Mouse (Mus musculus) neural tube, embryonic 12.5 days (tissue): Measurements from ENCODE around the gene Tmem198. TPM values are rescaled to one million over a fixed set of nuclear protein-coding genes. Genes with fewer than 3 reads are reported as not detected.
A peak's percentile ranks its signal among the peaks of the same experiment; 100 is the strongest.

Source experiments
- ATAC-seq: fragments of 200-750 bp; cut with Nextera tagmentation; 2 replicates; pipeline ENCODE4 v1.8.0; 2017; ENCODE audit warnings: low read depth, mild to moderate bottlenecking, moderate TSS enrichment, moderate library complexity; ENCODE audit not compliant: low FRiP score
- H3K27ac ChIP-seq: fragments of 300-500 bp; sonication (generic); 2 replicates; pipeline ENCODE4 v1.5.1; 2016
- H3K27me3 ChIP-seq: fragments of 300-500 bp; sonication (generic); replicated peaks from 2 replicates; pipeline ENCODE4 v1.6.1; 2016; ENCODE audit warnings: mild to moderate bottlenecking
- H3K36me3 ChIP-seq: fragments of 300-500 bp; sonication (generic); 2 replicates; pipeline ENCODE4 v1.6.1; 2016; ENCODE audit warnings: mild to moderate bottlenecking
- H3K4me1 ChIP-seq: fragments of 300-500 bp; sonication (generic); 2 replicates; pipeline ENCODE4 v1.6.1; 2016
- H3K4me2 ChIP-seq: fragments of 300-500 bp; sonication (generic); replicated peaks from 2 replicates; pipeline ENCODE4 v1.6.1; 2016; ENCODE audit warnings: mild to moderate bottlenecking
- H3K4me3 ChIP-seq: fragments of 300-500 bp; sonication (generic); 2 replicates; pipeline ENCODE4 v1.5.1; 2016
- H3K9ac ChIP-seq: fragments of 300-500 bp; sonication (generic); 2 replicates; pipeline ENCODE4 v1.6.1; 2016; ENCODE audit warnings: mild to moderate bottlenecking
- H3K9me3 ChIP-seq: fragments of 300-500 bp; sonication (generic); 2 replicates; pipeline ENCODE4 v1.6.1; 2016; ENCODE audit warnings: mild to moderate bottlenecking
- WGBS: fragments of 180-500 bp; shearing (Covaris S2); methylation state at CpG from one replicate; pipeline ENCODE4 v1.1.7; 2016; 5-methylcytosine and 5-hydroxymethylcytosine counted together
- polyA plus RNA-seq: library from polyadenylated mRNA; unstranded; fragments of >200 nt; fragmentation: Nextera tagmentation; extraction: Ambion mirVana; gene quantifications from 2 replicates; pipeline ENCODE4 v1.2.1, GENCODE M21; 2016

Gene Tmem198
- polyA plus RNA-seq, 1 experiment from 2014 or later = 28.9 TPM

DNA sequence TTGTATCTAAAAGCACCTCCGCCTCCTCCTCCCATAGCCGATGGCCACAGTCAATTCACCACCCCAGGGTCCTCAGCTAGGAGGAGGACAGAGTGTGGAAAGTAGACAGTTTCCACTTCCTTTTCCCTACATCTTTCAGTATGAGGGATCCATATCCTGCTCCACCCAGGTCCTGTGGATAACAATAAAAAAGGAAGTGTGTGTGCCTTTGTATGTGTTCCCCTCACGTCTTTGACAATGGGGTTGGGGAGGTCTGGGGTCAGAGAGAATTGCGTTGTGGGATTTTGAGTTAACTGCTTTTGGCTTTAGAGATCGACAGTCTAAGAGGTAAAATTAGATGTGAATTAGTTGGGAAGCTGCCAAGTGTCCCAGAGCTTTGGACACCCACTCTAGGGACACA lies 30.8 kb downstream of the Tmem198 start:
- Histone ChIP-seq H3K4me1 (peaks cover 14% of the 10 kb centered on the region; the same call in 1 of the 2 replicates), H3K9me3 (no peaks in the 10 kb centered on the region), H3K36me3 (no peaks in the 10 kb centered on the region), H3K9ac (no peak overlapping the region), H3K27me3 (0 out of 2 replicates have a peak, but pooled peaks cover 15% of the 10 kb centered on the region), H3K4me3 (no peak overlapping the region), H3K4me2 (no peak overlapping the region), H3K27ac (no peak overlapping the region)
- 74% methylated on average over 5 of the region's 5 CpGs for WGBS
- no peak for ATAC-seq

DNA sequence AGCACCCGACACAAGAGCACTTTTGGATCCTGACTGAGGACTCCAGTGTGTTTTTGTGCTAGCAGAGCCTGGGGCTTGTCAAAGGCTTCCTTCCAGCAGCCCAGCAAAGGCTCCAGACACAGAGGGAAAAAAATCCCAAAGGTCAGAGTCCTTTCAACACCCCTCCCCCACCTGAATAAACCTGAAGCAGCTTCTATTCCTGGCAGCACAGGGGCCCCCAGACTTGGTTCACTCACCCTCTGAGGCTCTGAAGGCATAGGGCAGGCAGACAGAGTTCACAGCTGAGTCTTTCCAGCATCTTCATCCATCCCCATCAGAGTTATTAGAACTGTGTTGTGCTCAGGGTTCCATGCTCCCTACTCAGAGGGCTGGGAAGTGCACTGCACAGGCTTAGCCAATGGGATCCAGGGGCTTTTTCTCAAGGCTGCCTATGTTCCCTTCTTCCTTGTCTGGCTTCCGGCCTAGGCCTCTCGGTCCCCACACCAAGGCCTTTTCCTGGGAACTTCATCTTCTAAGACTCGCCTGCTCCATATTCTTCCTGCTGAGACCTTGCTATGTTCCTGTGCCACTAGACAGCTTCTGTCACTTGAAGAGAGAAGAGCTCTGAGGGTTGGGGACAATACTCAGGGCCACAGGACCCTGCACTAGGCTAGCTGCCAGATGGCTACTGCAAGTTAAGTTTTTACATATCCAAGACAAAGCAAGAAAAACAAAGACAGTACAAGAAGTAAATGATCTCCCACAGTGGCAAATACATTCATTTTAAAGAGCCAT lies 32.3 kb downstream of the Tmem198 start:
- H3K9me3 ChIP-seq = no peaks in the 10 kb centered on the region
- ATAC-seq = no peak
- no peak overlapping the region for H3K4me2 ChIP-seq
- 69% methylated on average over 4 of the region's 4 CpGs for WGBS
- H3K27me3 ChIP-seq = 0 out of 2 replicates have a peak, but pooled peaks cover 15% of the 10 kb centered on the region
- H3K4me1 ChIP-seq = peaks cover 9% of the 10 kb centered on the region; the same call in 1 of the 2 replicates
- H3K4me3 ChIP-seq = no peak overlapping the region
- no peak overlapping the region for H3K27ac ChIP-seq
- H3K9ac ChIP-seq = no peak overlapping the region
- no peaks in the 10 kb centered on the region for H3K36me3 ChIP-seq

DNA sequence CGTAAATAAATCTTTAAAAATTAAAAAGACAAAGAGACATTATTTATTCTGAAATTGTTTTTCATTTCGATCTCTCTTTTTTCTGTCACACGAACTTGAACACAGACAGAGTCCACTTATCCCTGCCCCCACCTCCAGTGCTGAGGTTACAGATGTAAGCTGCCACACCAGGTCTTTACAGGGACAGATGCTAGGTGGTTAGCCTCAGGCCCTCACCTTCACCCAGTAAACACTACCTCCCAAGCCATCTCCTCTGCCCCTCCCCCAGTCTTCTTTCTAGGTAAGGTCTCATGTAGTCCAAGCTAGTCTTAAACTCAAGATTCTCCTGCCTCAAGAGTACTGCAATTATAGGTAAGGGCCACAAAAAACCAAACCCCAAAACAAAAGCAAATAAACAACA lies 33.2 kb downstream of the Tmem198 start:
- no peak for ATAC-seq
- Histone ChIP-seq H3K27ac (no peak overlapping the region), H3K27me3 (0 out of 2 replicates have a peak, but pooled peaks cover 8% of the 10 kb centered on the region), H3K9me3 (no peaks in the 10 kb centered on the region), H3K9ac (no peak overlapping the region), H3K4me2 (no peak overlapping the region), H3K4me3 (no peak overlapping the region), H3K4me1 (no peaks in the 10 kb centered on the region), H3K36me3 (no peaks in the 10 kb centered on the region)
- 89% methylated on average over 3 of the region's 3 CpGs for WGBS

DNA sequence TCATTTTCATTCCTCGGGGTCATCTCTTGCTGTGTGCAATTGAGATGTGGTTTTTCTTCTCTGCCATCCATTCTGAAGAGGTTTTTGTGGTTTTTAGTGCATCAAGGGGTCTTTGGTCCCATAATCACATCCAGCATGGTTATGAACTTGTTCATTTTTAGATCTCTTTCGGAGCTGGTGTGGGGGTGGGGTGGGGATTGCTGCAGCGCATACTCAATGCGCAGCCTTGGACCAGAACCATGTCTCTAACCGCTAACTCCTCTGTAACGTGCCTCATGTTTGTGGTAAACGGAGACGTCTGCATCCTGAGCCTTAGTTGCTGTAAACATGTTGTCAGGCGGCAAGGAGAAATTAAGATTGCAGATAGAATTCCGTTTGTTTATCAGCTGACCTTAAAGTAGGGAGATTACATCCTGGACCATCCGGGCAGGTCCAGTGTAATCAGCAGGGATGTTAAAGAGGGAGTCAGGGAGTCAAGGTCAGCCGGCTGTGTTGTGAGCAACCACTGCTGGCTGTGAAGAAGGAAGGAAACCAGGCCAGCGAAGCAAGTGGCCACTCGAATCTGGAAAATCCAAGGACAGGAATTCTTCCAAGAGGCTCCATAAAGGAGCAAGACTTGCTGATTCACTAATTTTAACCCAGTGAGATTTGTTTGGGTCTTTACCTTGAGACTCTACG lies 37.5 kb downstream of the Tmem198 start:
- Histone ChIP-seq H3K4me3 (no peak overlapping the region), H3K36me3 (no peaks in the 10 kb centered on the region), H3K27ac (no peak overlapping the region), H3K4me2 (no peak overlapping the region), H3K4me1 (0 out of 2 replicates have a peak, but pooled peaks cover under 1% of the 10 kb centered on the region), H3K9me3 (no peaks in the 10 kb centered on the region), H3K9ac (no peak overlapping the region), H3K27me3 (no peaks in the 10 kb centered on the region)
- 86% methylated on average over 15 of the region's 15 CpGs for WGBS
- no peak for ATAC-seq

DNA sequence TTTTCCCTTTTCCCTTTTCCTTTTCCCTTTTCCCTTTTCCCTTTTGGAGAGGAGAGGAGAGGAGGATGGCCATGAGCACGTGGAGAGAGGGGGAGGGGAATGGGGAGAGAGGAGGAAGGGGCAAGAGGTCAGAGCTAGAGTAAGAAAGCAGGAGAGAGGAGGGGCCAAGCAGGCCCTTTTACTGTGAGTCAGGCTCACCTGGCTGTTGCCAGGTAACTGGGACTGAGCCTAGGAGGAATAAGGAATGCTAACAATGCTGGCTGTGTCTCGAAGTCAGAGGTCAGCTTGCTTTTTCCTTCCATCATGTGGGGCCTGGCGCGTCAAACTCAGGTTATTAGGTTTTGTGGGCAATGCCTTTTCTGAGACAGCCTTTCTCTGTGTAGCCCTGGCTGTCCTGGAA lies 38.7 kb downstream of the Tmem198 start:
- no peak for ATAC-seq
- H3K4me1 ChIP-seq = 0 out of 2 replicates have a peak, but pooled peaks cover 3% of the 10 kb centered on the region

DNA sequence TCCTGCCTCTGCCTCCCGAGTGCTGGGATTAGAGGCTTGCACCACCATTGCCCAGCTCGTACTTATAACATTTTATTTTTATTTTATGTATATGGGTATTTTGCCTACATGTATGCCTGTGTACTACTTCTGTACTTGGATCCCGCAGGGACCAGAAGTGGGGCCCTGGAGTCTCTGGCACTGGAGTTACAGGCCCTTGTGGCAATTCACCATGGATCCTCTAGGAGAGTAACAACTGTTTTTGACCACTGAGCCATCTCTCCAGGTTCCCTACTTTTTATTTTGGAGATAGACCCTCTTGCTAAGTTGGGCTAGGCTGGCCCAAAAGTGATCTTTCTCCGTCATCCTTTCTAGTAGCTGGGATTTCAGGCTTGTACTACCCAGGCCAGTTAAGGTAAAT lies 39.1 kb downstream of the Tmem198 start:
- Histone ChIP-seq H3K4me2 (no peak overlapping the region), H3K27ac (no peak overlapping the region), H3K27me3 (no peaks in the 10 kb centered on the region), H3K9me3 (no peaks in the 10 kb centered on the region), H3K36me3 (no peaks in the 10 kb centered on the region), H3K4me1 (0 out of 2 replicates have a peak, but pooled peaks cover 3% of the 10 kb centered on the region), H3K9ac (no peak overlapping the region), H3K4me3 (no peak overlapping the region)
- no peak for ATAC-seq
- 96% methylated on average over 4 of the region's 4 CpGs for whole genome bisulfite sequencing

More for the DNA sequence above, 38.7 kb downstream of the Tmem198 start:
- H3K4me3 ChIP-seq = no peak overlapping the region
- no peaks in the 10 kb centered on the region for H3K27me3 ChIP-seq
- H3K4me2 ChIP-seq = no peak overlapping the region
- no peak overlapping the region for H3K9ac ChIP-seq
- H3K27ac ChIP-seq = no peak overlapping the region
- H3K9me3 ChIP-seq = no peaks in the 10 kb centered on the region
- 56% methylated on average over 4 of the region's 4 CpGs for WGBS
- H3K36me3 ChIP-seq = no peaks in the 10 kb centered on the region

DNA sequence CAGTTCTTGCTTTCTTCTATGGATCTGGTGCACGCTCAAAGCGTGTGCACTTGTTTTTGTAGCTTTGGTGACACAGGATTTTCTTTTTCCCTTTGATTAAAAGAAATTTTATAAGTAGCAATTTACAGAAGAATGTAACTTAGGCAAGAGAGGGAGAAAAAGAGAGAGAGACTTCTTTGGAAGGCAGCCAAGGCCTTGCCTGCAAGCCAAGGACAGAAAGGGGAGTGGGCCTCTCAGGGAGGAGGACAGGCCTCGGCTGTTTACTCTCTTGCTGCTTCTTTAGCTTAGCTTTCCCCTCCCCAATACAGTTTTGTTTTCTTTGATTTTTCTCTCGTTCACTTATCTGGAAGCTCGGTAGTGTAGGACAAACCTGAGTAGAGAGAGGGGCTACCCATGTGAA lies 40.2 kb downstream of the Tmem198 start:
- WGBS = 89% methylated on average over 5 of the region's 5 CpGs

DNA sequence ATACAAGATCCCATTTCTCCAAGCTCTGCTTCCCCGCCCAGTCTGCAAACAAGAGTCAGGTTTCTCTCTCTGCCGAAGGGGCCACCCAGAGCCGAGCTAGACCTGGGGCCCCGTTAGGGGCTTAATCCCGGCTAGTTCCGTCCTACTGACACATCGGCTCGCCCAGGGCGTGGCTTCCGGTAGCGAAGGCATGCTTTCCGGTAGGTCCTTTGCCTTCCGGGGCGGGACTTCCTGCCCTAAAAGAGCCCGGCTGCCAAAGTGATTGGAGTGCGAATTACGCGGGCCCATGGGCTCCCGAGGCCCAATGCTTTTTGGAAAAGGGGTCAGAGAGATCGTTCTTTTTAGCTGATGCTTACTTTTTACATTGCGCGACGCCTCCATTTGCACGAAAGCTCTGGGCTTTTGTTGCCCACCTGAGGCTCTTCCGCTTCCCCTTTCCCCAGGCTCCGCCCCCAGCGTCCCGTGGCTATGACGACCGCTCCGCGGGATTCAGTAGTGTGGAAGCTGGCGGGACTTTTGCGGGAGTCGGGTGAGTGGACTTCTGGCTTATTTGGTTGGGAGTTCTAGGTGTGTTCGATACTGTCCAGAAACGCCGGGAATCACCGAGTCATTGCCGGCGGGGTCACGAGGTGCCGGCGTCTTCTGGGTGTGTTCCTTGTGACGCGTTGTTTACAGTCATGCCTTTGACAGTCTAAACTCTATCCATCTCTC lies 42.1 kb downstream of the Tmem198 start, which contains the start of gene Stk11ip:
Stk11ip (plus strand) TSS at position 209 of the 711 bp plus-strand sequence.
- Histone ChIP-seq H3K36me3 (peaks cover 9% of the 10 kb centered on the region), H3K4me3 (peak within 1 kb of the TSS; percentile 62), H3K27me3 (no peaks in the 10 kb centered on the region), H3K27ac (peak within 1 kb of the TSS; percentile 78), H3K9me3 (no peaks in the 10 kb centered on the region), H3K4me2 (peak within 1 kb of the TSS; percentile 71), H3K9ac (peak within 1 kb of the TSS; percentile 51), H3K4me1 (0 out of 2 replicates have a peak, but pooled peaks cover 3% of the 10 kb centered on the region)
- under 1% methylated on average over 46 of the region's 46 CpGs for WGBS
- peak; percentile 97 for ATAC-seq

More for the DNA sequence above, 40.2 kb downstream of the Tmem198 start:
- no peak overlapping the region for H3K4me2 ChIP-seq
- H3K27ac ChIP-seq = no peak overlapping the region
- 0 out of 2 replicates have a peak, but pooled peaks cover 3% of the 10 kb centered on the region for H3K4me1 ChIP-seq
- no peak for ATAC-seq
- H3K27me3 ChIP-seq = no peaks in the 10 kb centered on the region
- no peaks in the 10 kb centered on the region for H3K9me3 ChIP-seq
- no peak overlapping the region for H3K4me3 ChIP-seq
- no peak overlapping the region for H3K9ac ChIP-seq
- H3K36me3 ChIP-seq = no peaks in the 10 kb centered on the region

DNA sequence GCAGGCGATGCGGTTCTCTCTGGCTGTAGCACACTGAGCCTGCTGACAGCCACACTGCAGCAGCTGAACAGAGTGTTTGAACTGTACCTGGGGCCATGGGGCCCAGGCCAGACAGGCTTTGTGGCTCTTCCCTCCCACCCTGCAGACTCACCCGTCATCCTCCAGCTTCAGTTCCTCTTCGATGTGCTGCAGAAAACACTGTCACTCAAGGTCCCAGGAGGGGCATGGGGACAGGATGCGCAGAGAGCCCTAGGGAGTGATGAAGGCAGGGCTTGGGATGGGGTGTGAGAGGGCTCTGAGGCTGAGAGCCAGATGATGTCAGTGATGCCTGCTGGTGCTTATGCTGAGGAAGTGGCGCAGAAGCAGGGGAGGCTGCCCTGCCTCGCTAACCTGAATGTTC lies 45.3 kb downstream of the Tmem198 start:
- H3K4me1 ChIP-seq = 0 out of 2 replicates have a peak, but pooled peaks cover 3% of the 10 kb centered on the region
- no peak overlapping the region for H3K4me2 ChIP-seq
- no peak overlapping the region for H3K4me3 ChIP-seq
- H3K27me3 ChIP-seq = no peaks in the 10 kb centered on the region
- 87% methylated on average over 7 of the region's 7 CpGs for WGBS
- no peak overlapping the region for H3K27ac ChIP-seq
- H3K9me3 ChIP-seq = no peaks in the 10 kb centered on the region
- H3K9ac ChIP-seq = no peak overlapping the region
- peaks cover 37% of the 10 kb centered on the region for H3K36me3 ChIP-seq
- ATAC-seq = no peak

DNA sequence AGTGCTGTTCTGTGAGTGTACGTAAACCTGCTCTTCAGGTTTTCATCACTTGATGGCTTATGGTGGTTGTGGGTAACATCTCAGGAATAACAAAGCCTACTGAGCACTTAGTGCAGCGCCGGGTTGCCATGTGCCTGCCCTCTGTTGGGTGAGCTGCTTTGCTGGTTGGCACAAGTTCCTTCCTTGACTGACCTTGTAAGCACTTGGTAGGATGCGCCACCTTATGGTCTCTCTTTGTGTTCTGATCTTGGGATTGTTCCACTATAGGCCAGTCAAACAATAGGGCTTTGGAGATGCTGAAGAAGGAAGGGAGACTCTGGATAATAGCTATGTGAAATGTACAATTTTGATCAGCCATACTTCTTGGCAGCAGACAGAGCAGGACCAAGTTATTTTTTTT lies 51.2 kb downstream of the Tmem198 start:
- no peaks in the 10 kb centered on the region for H3K9me3 ChIP-seq
- H3K4me1 ChIP-seq = no peaks in the 10 kb centered on the region
- no peak for ATAC-seq
- H3K27ac ChIP-seq = no peak overlapping the region
- no peak overlapping the region for H3K4me3 ChIP-seq
- peaks cover 79% of the 10 kb centered on the region for H3K36me3 ChIP-seq
- no peaks in the 10 kb centered on the region for H3K27me3 ChIP-seq
- H3K4me2 ChIP-seq = no peak overlapping the region
- whole genome bisulfite sequencing = 79% methylated on average over 4 of the region's 4 CpGs
- no peak overlapping the region for H3K9ac ChIP-seq

DNA sequence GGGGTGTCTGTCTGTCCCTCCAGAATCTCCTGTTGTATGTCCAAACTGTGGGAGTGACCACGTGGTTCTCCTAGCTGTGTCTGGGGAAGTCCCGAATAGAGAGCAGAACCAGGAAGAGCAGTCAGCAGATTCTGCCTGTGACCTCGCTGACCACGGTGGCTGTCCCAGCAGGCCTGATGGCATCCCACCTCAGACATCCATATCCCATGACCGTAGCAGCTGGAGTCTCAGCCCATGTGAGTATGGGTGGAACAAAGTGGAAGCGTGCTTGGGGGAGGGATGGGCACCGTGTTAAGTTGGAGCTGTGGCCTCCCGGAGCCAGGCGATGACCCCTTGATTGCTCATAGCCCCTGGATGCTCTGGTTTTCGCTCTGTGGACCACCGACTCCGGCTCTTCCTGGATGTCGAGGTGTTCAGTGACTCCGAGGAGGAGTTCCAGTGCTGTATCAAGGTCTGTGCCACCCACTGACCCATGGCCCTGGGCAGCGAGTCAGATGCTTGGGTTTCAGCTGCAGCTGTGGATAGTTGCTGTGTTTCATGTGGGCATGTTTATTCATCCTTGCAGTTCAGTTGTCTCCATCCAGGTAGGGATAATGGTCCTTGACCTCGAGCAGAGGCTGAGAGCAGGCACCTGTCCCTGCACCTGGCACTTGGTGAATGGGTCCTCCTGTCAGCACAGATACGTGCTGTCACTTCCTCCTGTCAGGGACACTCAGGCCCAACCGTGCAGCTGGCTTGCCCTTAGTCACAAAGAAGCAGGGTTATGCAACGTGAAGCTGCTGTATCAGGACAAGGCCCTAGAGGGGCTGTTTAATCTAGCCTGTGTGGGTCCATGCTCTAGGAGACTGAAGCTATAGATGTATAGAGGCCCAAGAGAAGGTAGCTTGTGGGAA lies 53.2 kb downstream of the Tmem198 start:
- WGBS = 90% methylated on average over 19 of the region's 19 CpGs
- Histone ChIP-seq H3K4me2 (no peak overlapping the region), H3K27ac (no peak overlapping the region), H3K9ac (no peak overlapping the region), H3K4me3 (no peak overlapping the region), H3K4me1 (no peaks in the 10 kb centered on the region), H3K9me3 (no peaks in the 10 kb centered on the region), H3K27me3 (no peaks in the 10 kb centered on the region), H3K36me3 (peaks cover 69% of the 10 kb centered on the region)
- ATAC-seq = no peak
